Mouse (Mus musculus): ENCODE data around the gene Prkar2b. TPM values are rescaled to one million over a fixed set of nuclear protein-coding genes. Genes with fewer than 3 reads are reported as not detected.

Prkar2b gene
- 21.4 and 27.3 TPM in 2 replicates for polyA plus RNA-seq (2014; fragmentation: Nextera tagmentation; extraction: Ambion mirVana)

DNA sequence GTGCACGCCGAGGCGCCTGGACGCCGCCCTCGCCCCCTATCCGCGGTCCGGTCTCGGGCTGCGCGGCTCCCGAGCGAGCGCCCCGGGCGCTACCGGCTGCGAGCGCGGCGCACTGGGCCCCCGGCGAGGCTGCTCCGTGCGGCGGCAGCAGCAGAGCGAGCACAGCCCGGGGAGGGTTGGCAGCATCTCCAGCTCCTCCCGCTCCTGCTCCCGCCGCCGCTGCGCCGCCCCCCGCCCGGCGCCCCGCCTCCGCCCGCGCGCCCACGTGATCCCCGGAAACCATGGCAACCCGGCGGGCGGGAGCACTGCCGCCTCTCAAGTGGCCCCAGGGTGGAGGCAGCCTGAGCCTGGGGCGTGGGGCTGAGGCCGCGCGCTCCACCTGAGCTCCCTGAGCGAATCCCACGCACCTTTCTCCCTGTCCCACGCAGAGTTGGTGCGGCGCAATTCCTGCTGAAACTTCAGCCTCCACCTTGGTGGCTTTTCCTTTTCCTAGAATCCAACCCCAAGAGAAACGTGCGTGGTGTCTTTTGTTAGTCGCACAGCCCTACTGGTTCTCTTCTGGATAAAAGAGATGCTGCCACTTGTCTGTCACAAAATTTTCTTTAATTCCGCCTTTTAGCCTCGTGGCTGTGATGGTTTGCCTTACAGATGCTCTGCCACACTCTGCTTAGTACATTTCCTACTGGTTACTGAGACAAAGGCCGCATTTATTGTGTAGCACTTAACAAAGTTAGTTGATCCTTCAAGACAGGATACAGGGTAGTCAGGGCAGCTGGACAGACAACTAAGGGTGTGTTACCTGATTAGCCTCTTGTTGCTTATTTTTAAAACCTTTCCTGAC, at the start of gene Prkar2b:
Gene Prkar2b, minus strand, starts transcription at position 207 of the 841 bp plus-strand sequence.
- Histone ChIP-seq H3K9me3 (ENCODE audit: control insufficient read depth, low read length) (no peaks in the 10 kb centered on the region), H3K4me1 (ENCODE audit: control insufficient read depth, insufficient read depth, low read length) (no peaks in the 10 kb centered on the region), H3K36me3 (ENCODE audit: control insufficient read depth, insufficient read depth, low read length) (no peaks in the 10 kb centered on the region), H3K4me2 (replicated peaks; ENCODE audit: low read depth, low read length) (peak within 1 kb of the TSS; percentile 95), H3K4me3 (ENCODE audit: low read length) (peak within 1 kb of the TSS; percentile 78), H3K9ac (ENCODE audit: low read depth, low read length) (peak within 1 kb of the TSS; percentile 82), H3K27me3 (ENCODE audit: control insufficient read depth, insufficient read depth, low read length) (no peaks in the 10 kb centered on the region), H3K27ac (ENCODE audit: low read depth, low read length) (peak within 1 kb of the TSS; percentile 90)
- ATAC-seq (ENCODE audit: low FRiP score, low TSS enrichment) = peak; percentile 96
- WGBS = 1% methylated on average over 50 of the region's 64 CpGs

DNA sequence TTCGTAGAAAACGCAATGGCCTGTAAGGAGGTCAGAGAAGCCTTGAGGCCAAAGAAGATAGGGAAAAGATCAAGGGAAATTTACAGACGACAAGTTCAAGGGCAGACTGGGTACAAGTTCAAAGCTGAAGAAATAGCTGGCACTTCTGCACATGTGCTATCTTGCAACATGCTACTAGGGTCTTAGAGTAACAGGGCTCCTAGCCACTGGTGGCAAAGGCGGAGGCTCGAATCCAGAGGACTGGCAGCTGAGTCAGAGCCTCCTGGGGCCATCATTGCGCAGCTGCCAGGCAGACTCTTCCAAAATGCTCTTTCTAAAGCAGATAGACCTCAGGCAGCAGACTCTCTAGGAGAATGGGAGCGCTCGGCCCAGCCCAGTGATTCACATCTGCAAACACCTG, 48.1 kb upstream of the Prkar2b start:
- no peaks in the 10 kb centered on the region for H3K27me3 ChIP-seq (ENCODE audit: control insufficient read depth, insufficient read depth, low read length)

DNA sequence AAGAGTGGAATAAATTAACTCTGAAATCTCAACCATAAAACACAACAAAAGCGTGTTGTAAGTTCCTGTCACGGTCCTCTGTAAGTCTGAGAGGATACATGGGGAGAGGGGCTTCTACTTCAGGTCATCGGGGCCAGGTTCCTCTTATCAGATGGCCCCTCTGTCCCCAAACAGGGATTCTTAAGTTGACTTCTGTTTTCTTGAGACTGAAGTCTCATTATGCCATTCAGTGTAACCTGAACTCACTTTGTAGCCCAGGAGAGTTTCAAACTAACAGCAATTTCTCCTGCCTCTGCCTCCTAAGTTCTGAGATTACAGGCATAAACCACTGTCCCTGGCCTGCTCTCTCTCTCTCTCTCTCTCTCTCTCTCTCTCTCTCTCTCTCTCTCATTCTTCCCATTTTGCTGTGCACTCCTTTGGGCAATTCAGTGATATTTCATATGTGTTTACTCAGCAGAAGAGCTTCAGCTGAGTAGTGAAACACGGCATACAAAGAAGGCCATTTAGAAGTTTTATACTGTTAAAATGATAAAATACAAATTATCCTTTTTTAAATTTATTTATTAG, 43.9 kb upstream of the Prkar2b start:
- Histone ChIP-seq H3K4me1 (ENCODE audit: control insufficient read depth, insufficient read depth, low read length) (no peaks in the 10 kb centered on the region), H3K36me3 (ENCODE audit: control insufficient read depth, insufficient read depth, low read length) (no peaks in the 10 kb centered on the region), H3K27ac (ENCODE audit: low read depth, low read length) (no peak overlapping the region), H3K9ac (ENCODE audit: low read depth, low read length) (no peak overlapping the region), H3K9me3 (ENCODE audit: control insufficient read depth, low read length) (no peaks in the 10 kb centered on the region), H3K4me3 (ENCODE audit: low read length) (no peak overlapping the region), H3K27me3 (ENCODE audit: control insufficient read depth, insufficient read depth, low read length) (no peaks in the 10 kb centered on the region), H3K4me2 (replicated peaks; ENCODE audit: low read depth, low read length) (no peak overlapping the region)
- no peak for ATAC-seq (ENCODE audit: low FRiP score, low TSS enrichment)
- WGBS = 64% methylated on average over 4 of the region's 4 CpGs

More for the DNA sequence above, 48.1 kb upstream of the Prkar2b start:
- Histone ChIP-seq H3K4me2 (replicated peaks; ENCODE audit: low read depth, low read length) (no peak overlapping the region), H3K4me3 (ENCODE audit: low read length) (no peak overlapping the region), H3K27ac (ENCODE audit: low read depth, low read length) (no peak overlapping the region), H3K4me1 (ENCODE audit: control insufficient read depth, insufficient read depth, low read length) (no peaks in the 10 kb centered on the region), H3K36me3 (ENCODE audit: control insufficient read depth, insufficient read depth, low read length) (no peaks in the 10 kb centered on the region), H3K9ac (ENCODE audit: low read depth, low read length) (no peak overlapping the region), H3K9me3 (ENCODE audit: control insufficient read depth, low read length) (no peaks in the 10 kb centered on the region)
- WGBS = 85% methylated on average over 8 of the region's 8 CpGs
- no peak for ATAC-seq (ENCODE audit: low FRiP score, low TSS enrichment)

DNA sequence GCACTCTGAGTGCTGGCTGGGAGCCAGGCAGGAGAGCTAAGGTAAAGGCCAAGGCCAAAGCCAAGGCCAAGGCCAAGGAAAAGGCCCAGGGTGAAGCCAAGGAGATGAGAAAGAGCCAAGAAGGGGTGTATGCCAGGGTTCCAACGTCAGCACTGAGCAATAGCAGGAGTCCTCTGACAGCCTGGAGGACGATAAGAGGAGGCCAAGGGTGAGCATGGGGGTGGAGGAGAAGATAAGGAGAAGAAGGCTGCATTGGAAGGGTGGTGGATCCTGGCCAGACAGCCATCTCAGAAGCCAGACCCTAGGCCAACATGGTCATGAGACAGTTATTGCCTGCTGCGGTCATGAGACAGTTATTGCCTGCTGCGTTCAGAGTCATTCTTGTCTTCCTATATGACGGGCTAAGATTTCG, 43.4 kb upstream of the Prkar2b start:
- no peak overlapping the region for H3K9ac ChIP-seq (ENCODE audit: low read depth, low read length)
- 76% methylated on average over 6 of the region's 6 CpGs for WGBS
- H3K4me3 ChIP-seq (ENCODE audit: low read length) = no peak overlapping the region
- no peaks in the 10 kb centered on the region for H3K36me3 ChIP-seq (ENCODE audit: control insufficient read depth, insufficient read depth, low read length)
- no peaks in the 10 kb centered on the region for H3K27me3 ChIP-seq (ENCODE audit: control insufficient read depth, insufficient read depth, low read length)
- H3K27ac ChIP-seq (ENCODE audit: low read depth, low read length) = no peak overlapping the region
- no peaks in the 10 kb centered on the region for H3K4me1 ChIP-seq (ENCODE audit: control insufficient read depth, insufficient read depth, low read length)
- no peak overlapping the region for H3K4me2 ChIP-seq (replicated peaks; ENCODE audit: low read depth, low read length)
- no peak for ATAC-seq (ENCODE audit: low FRiP score, low TSS enrichment)
- H3K9me3 ChIP-seq (ENCODE audit: control insufficient read depth, low read length) = no peaks in the 10 kb centered on the region

DNA sequence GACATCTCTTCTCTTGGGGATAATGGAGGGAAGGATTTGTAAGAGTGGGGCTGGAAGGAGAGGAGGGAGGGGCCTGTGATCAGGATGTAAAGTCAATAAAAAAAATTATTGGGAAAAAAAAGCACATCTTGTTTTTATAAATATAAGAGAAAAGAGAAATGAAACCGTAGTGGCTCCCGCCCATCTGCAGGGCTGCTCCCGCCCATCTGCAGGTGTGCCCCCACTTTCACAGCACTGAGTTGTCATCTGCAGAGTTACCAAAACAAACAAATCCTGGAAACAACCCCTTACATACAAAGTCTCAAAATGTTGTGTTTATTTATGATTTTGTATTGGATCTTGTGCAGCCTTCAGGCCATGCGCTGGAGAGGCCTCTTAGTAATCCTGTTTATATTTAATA, 40.2 kb upstream of the Prkar2b start:
- H3K4me1 ChIP-seq (ENCODE audit: control insufficient read depth, insufficient read depth, low read length) = no peaks in the 10 kb centered on the region
- no peak for ATAC-seq (ENCODE audit: low FRiP score, low TSS enrichment)
- H3K36me3 ChIP-seq (ENCODE audit: control insufficient read depth, insufficient read depth, low read length) = no peaks in the 10 kb centered on the region
- no peaks in the 10 kb centered on the region for H3K9me3 ChIP-seq (ENCODE audit: control insufficient read depth, low read length)
- no peak overlapping the region for H3K4me3 ChIP-seq (ENCODE audit: low read length)
- no peak overlapping the region for H3K9ac ChIP-seq (ENCODE audit: low read depth, low read length)
- H3K27ac ChIP-seq (ENCODE audit: low read depth, low read length) = no peak overlapping the region
- 93% methylated on average over 4 of the region's 4 CpGs for WGBS
- no peaks in the 10 kb centered on the region for H3K27me3 ChIP-seq (ENCODE audit: control insufficient read depth, insufficient read depth, low read length)
- no peak overlapping the region for H3K4me2 ChIP-seq (replicated peaks; ENCODE audit: low read depth, low read length)

DNA sequence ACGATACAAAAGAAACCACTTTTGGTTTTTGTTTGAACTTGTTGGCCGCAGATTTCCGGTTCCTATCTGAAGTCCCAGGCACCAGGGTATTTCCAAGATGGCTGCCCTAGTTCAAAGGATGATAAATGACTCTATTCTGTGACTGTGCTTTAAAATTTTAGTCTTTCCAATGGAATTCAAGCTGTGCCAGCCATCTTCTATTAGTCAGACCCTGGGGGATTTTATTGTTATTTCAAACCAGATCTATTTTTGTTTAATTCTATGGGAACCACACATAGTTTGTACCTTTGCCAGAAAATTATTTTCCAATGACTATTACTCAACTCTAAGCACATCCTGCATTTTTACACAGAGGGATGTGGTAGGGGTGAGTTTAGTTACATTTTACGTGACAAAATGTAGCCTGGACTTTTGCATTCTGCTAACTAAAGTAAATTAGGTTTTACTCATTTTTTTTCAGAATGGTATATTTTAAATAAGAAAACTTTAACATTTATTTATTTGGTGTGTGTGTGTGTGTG, 38.6 kb upstream of the Prkar2b start:
- no peak for ATAC-seq (ENCODE audit: low FRiP score, low TSS enrichment)
- 82% methylated on average over 4 of the region's 4 CpGs for WGBS
- Histone ChIP-seq H3K4me1 (ENCODE audit: control insufficient read depth, insufficient read depth, low read length) (no peaks in the 10 kb centered on the region), H3K9me3 (ENCODE audit: control insufficient read depth, low read length) (no peaks in the 10 kb centered on the region), H3K4me3 (ENCODE audit: low read length) (no peak overlapping the region), H3K9ac (ENCODE audit: low read depth, low read length) (no peak overlapping the region), H3K27me3 (ENCODE audit: control insufficient read depth, insufficient read depth, low read length) (no peaks in the 10 kb centered on the region), H3K4me2 (replicated peaks; ENCODE audit: low read depth, low read length) (no peak overlapping the region), H3K27ac (ENCODE audit: low read depth, low read length) (no peak overlapping the region), H3K36me3 (ENCODE audit: control insufficient read depth, insufficient read depth, low read length) (no peaks in the 10 kb centered on the region)

DNA sequence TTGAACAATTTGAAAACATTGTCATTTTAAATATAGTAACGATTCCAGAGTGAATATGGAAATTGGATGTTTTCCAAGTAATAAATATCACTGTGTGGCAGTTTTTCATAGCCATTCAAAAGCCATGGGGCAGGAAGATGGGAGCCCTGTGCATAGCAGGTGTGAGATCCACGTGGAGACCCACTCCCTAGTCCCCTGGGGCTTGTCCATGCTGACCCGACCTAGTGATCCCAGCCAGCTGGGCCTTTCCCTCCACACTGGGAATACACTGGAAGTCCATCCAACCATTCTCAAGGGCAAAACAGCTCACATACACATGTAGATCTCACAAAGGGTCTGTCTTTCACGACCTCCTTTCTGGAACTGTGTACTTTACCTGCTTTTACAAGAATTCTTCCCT, 37.5 kb upstream of the Prkar2b start:
- no peak overlapping the region for H3K9ac ChIP-seq (ENCODE audit: low read depth, low read length)
- 62% methylated on average over 4 of the region's 4 CpGs for WGBS
- ATAC-seq (ENCODE audit: low FRiP score, low TSS enrichment) = no peak

DNA sequence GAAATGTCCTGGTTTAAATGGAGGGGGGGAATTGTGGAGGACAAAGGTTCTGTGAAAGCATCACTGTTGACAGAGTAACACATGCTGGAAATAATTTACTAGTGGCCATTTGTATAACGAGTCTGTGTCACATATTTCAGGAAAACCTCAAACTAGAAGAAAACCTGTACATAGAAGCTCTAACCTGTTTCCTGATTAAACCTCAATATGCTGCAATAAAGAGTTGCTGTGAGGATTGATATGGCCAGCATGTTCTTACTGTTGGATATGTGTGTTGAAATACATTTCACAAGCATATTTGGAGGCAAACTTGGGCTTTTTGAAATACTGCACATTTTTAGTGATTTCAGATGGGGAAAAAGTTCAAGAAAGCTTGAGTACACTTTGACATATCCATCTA, 36.0 kb upstream of the Prkar2b start:
- no peaks in the 10 kb centered on the region for H3K36me3 ChIP-seq (ENCODE audit: control insufficient read depth, insufficient read depth, low read length)
- WGBS = 73% methylated on average over 1 of the region's 1 CpGs
- no peaks in the 10 kb centered on the region for H3K4me1 ChIP-seq (ENCODE audit: control insufficient read depth, insufficient read depth, low read length)
- H3K9ac ChIP-seq (ENCODE audit: low read depth, low read length) = no peak overlapping the region
- no peaks in the 10 kb centered on the region for H3K27me3 ChIP-seq (ENCODE audit: control insufficient read depth, insufficient read depth, low read length)
- no peak for ATAC-seq (ENCODE audit: low FRiP score, low TSS enrichment)
- H3K27ac ChIP-seq (ENCODE audit: low read depth, low read length) = no peak overlapping the region
- no peak overlapping the region for H3K4me3 ChIP-seq (ENCODE audit: low read length)
- H3K4me2 ChIP-seq (replicated peaks; ENCODE audit: low read depth, low read length) = no peak overlapping the region
- no peaks in the 10 kb centered on the region for H3K9me3 ChIP-seq (ENCODE audit: control insufficient read depth, low read length)

More for the DNA sequence above, 37.5 kb upstream of the Prkar2b start:
- Histone ChIP-seq H3K4me1 (ENCODE audit: control insufficient read depth, insufficient read depth, low read length) (no peaks in the 10 kb centered on the region), H3K27me3 (ENCODE audit: control insufficient read depth, insufficient read depth, low read length) (no peaks in the 10 kb centered on the region), H3K36me3 (ENCODE audit: control insufficient read depth, insufficient read depth, low read length) (no peaks in the 10 kb centered on the region), H3K4me3 (ENCODE audit: low read length) (no peak overlapping the region), H3K9me3 (ENCODE audit: control insufficient read depth, low read length) (no peaks in the 10 kb centered on the region), H3K4me2 (replicated peaks; ENCODE audit: low read depth, low read length) (no peak overlapping the region), H3K27ac (ENCODE audit: low read depth, low read length) (no peak overlapping the region)

DNA sequence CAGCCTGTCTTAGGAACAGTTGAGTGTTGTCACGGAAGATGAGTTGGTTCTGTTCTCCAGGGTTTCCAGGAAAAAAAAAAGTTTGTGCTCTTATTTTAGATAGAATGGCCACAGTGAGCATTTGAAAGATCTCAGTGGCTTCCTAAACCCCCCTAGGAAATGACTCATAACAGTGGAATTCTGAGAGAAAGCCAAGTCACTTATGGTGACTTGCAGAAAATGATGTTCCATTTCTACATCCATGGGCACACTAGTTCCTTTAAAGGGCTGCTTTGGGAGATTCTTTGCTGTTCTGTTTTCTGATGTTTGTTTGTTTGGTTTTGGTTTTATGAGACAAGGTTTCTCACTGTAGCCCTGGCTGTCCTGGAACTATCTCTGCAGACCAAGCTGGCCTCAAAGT, 34.1 kb upstream of the Prkar2b start:
- Histone ChIP-seq H3K27ac (ENCODE audit: low read depth, low read length) (no peak overlapping the region), H3K27me3 (ENCODE audit: control insufficient read depth, insufficient read depth, low read length) (no peaks in the 10 kb centered on the region), H3K4me1 (ENCODE audit: control insufficient read depth, insufficient read depth, low read length) (no peaks in the 10 kb centered on the region), H3K9ac (ENCODE audit: low read depth, low read length) (no peak overlapping the region), H3K4me2 (replicated peaks; ENCODE audit: low read depth, low read length) (no peak overlapping the region), H3K4me3 (ENCODE audit: low read length) (no peak overlapping the region), H3K9me3 (ENCODE audit: control insufficient read depth, low read length) (0 out of 2 replicates have a peak, but pooled peaks cover 5% of the 10 kb centered on the region), H3K36me3 (ENCODE audit: control insufficient read depth, insufficient read depth, low read length) (no peaks in the 10 kb centered on the region)
- WGBS = 89% methylated on average over 1 of the region's 1 CpGs
- ATAC-seq (ENCODE audit: low FRiP score, low TSS enrichment) = no peak
